Mouse (Mus musculus): Measurements from ENCODE around the gene Rapgef2.

Gene Rapgef2

DNA sequence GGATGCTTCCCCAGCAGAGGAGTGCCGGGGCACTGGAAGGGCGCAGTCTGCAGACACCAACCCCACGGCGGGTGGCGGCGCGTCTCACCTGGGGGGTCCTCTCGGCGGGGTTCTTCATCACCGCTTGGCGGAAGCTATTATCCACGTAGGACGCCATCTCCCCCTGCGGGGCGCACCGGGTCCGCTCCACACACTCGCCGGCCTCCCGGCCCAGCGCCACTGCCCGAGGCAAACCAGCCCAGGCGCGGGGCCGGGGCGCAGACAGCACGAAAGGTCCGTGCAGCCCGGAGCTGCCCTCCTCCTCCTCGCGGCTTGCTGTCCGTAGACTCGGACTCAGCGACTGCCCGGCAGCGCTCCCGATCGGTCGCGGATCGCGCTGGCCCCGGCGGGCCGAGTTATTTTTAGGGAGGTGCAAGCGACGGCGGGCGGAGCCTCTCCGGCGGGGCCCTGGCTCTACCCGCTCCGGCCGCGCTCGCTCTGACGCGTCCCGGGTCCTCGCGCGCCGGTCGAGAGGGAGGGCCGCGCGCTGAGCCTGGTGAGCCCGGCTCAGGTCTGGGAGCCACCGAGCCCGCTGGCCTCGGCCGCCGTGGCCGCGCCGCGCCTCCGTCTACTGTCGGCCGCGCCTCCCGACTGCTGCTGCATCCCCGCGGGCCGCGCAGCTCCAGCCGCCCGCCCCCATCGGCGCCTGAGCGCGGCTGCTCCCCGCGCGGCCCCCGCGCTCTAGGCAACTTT is at the start of gene Rapgef2:
Gene Rapgef2, minus strand, starts transcription at position 142 of the 732 bp plus-strand sequence.
- peak; percentile 99 for DNase-seq

- no peak for DNase-seq
These were observed 47.4 kb upstream of the Rapgef2 start for GRCm38 (mm10) chr3:79333643-79334200.

GRCm38 (mm10) chr3:79333051-79333450 is 46.7 kb upstream of the Rapgef2 start:
- no peak for DNase-seq

DNA sequence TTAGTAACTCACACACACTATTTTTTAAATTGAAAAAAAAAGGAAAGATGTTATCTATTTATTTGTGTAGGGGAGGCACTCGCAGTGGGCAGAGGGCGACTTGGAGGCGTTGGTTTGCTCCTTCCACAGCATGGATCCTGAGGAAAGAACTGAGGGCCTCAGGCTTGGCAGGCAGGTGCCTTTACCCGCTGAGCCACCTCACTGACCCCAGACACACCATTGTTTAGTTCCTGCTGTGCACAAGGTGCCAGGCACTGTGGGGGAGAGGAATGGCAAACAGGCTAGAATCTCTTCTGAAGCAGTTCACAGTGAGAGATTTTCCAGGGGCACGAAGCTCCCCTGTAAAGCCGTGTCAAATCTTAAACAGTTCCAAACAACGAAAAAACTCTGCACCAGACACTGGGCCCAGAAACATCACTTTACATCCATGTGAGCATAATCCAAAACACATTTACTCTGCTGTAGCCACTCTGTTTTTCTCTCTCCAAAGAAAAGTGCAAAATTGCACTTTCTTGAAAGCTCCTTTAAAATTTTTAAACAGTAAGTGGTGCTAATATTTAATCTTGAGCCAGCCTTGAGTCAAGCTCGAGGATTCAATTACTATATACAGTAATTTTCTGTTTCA is 43.5 kb upstream of the Rapgef2 start:
- DNase-seq: peak; percentile 62

DNA sequence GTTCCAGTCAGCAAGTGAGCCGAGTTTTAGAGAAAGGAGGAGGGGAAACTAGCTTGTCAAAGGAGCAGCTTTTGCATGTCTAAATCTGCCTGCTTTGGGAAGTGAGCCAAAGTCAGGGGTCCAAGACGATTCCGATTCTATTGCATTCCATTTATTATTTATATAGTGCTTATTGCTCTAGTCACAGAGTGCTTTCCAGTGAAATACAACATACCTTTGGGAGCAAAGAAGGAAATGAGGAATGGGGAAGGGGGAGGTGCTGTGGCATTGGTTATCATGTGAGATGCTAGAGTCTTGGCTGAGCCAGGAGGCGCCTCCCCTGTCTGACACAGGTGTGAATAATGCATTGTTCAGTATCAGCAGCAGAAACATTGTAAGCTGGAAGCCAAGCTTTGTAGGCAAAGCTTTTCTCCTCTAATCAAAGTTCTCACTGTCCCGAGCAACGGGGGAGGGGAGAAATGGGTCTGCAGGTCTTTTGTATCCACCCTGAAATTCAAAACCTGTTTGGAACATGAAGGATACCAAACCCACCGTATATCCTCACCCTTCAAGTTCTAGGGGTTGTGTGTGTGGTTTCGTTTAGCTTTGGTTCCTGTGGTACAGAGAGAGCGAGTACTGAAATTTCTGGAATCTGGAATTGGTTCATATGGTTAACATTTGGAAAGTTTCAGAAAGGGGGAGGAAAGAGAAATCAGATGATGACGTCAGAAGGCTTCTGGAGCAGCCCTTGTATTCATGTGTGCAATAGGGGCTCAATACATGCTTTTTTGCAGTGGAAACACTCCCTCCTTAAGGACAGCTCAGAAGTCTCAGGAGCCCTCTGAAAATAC is 38.6 kb upstream of the Rapgef2 start:
- DNase-seq: peak; percentile 82

GRCm38 (mm10) chr3:79314006-79314698 is 27.8 kb upstream of the Rapgef2 start:
- DNase-seq: peak; percentile 68

- DNase-seq: peak; percentile 53
These were observed 25.6 kb upstream of the Rapgef2 start for GRCm38 (mm10) chr3:79311895-79312294.

- DNase-seq: no peak
These were observed 23.9 kb upstream of the Rapgef2 start for GRCm38 (mm10) chr3:79310184-79310583.

DNA sequence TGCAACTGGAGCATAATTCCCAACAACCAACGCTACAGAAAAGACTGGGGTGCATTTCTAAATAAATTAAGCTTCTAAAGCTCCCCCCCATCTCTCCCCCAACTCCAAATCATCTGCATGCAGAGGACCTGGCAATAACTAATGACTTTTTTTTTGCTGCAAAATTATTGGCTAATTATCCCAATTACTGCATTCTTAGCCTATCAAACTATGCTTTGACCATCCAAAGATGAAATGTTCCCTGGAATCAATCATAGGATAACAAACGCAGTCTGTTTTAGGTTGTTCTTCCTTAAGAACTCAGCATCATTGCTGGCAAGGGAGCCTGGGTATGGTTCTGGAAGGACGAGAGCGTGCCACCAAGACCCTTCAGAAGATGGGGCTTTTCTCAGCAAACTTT is 22.3 kb upstream of the Rapgef2 start:
- DNase-seq: no peak

DNA sequence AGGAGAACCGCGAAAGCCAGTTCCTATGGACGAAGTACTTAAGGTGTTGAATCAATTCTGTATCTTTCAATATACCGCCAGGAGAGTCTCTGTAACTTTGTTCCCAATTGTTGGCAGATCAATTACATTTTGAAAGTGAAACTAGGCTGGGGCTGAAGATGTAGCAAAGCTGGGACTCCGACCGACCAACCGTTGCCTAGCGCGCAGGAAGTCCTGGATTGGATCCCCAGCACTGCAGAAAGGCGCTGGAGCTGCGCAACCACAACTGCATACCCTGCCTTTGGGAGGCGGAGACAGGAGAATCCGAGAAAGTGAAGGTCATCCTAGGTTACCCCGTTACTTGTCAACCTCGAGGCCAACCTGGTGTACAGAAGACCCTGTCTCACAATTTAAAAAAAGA is 13.1 kb upstream of the Rapgef2 start:
- DNase-seq: peak; percentile 90

DNA sequence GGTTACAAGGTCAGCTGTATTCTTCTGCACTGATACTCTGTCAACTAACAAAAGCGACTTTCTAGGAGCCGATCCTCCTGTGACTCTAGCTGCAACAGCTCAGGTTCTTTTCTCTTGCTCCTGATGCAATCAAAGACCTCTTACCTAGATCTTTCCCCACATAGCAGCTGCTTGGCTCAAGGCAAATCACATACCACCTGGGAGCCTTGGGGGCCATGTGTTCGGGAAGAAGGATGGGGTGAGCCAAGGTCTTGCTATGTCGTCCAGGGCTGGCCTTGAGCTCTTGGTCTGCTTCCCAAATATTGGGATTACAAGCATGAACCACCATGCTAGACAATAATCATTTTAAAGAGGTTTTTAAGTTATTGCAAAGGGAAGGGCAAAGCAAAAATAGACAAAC is 11.0 kb upstream of the Rapgef2 start:
- no peak for DNase-seq

DNA sequence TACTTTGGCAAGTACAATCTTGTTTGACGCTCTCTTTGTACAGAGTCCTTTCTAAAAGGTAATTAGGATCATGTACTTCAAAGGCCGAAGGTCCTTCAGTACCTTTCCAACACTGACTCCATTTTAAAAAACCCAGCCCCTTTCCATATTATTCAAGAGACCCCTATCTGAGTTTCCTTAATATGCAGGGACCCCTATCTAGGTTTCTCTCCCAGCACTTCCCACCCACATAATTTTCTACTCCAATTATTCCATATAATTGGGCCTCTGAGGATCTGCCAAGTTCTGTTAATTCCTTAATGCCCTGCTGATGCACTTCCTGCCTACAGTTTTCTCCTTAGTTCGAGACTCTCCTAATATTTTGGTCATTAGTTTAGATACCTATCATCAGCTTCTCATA is 10.3 kb upstream of the Rapgef2 start:
- no peak for DNase-seq

DNA sequence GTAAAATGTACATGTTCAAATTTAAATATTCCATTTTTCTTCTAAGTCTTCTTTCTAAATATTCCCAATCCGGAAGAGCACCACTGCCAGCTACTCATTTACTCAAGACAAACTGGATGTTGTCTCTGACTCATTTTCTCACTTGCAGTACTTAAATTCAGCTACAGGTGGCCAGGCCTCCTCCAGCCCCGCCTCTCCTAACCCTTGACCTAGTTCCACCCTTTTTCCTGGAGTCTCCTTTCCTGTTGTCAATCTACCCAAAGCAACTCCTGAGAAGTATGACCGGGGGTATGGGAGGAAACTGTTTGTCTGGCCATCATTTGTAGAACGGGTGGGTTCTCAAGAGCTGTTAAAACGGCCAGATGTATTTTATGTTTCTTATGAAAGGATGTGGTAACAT is 9.7 kb upstream of the Rapgef2 start:
- no peak for DNase-seq

DNA sequence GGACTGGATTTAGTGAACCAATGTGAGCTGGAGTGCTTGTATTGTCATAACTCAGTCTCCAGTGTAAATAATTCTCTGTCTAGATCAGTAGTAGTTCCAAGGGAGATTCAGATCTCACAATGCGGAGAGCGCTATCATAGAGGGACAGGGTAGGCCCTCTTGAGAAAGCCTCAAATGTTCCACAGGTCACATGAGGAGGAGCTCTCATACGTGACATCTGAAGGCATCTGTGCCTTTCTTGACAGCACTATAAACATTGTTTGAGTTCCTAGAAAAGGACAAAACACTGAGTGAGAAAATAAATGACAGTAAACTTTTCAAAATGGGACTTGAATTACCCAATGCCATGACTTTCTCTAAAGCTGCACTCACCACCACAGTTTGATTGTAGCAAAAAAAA is 8.4 kb upstream of the Rapgef2 start:
- no peak for DNase-seq

- DNase-seq: peak; percentile 13
These were observed 6.7 kb upstream of the Rapgef2 start for GRCm38 (mm10) chr3:79293023-79293422.

GRCm38 (mm10) chr3:79289050-79289449 is 2.7 kb upstream of the Rapgef2 start:
- no peak for DNase-seq

DNA sequence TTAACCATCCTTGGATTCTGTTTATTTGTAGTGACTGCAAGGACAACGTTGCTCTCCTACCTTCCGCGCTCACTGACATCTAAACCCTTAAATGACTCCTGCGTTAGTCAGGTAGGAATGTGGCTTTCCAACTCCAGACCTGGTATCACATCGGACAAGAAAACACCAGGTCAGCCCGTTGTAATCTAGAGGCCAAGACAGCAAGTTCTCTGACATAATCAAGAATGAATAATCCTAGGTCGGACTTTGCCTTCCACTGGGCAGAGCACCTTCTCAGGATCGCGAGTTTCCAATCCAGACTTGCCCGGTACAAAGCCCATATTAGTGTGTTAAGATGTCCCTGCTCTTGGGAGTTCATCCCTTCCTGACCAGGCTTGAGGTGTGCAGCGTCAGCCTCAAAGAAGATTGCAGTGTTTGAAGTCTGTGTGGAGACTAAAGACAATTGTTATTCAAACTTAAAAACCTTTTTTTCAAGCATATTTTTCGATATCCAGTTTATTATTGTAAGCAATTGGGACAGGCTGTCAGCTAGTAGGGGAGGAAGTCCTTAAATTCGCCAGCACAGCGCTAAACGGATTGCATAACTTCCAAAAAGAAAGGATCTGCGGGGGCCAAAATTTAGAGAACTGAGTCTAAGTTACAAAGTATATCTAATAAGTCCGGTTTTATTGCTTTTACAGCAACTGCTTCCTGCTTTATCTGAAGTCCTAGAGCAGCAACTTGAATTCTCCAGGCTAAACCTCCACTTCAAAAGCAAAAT is 1.6 kb upstream of the Rapgef2 start:
- peak; percentile 94 for DNase-seq

DNA sequence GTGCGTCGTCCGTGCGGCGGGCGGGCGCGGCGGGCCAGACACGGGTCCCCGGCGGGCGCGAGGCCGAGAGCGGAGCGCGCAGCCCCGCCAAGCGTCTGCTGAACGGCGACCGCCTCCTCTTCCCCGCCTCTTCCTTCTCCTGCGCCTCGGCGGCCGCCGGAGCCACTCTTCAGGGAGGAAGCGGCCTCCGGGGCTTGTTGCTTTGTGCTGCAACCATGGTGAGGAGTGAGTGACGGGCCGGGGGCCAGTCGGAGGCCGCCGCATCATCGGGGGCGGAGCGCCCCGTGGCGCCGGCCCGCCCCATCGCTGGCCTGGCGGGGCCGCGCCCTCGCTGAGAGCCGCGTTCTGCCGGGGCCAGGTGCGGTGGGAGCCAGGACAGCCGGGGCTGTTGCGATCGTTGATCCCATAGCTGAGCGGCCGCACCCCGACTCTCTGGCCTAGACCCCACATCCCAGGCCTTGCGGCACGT is 825 bp upstream of the Rapgef2 start:
- peak; percentile 100 for DNase-seq

- no peak for DNase-seq
These were observed 314 bp downstream of the Rapgef2 start for GRCm38 (mm10) chr3:79286031-79286375.

DNA sequence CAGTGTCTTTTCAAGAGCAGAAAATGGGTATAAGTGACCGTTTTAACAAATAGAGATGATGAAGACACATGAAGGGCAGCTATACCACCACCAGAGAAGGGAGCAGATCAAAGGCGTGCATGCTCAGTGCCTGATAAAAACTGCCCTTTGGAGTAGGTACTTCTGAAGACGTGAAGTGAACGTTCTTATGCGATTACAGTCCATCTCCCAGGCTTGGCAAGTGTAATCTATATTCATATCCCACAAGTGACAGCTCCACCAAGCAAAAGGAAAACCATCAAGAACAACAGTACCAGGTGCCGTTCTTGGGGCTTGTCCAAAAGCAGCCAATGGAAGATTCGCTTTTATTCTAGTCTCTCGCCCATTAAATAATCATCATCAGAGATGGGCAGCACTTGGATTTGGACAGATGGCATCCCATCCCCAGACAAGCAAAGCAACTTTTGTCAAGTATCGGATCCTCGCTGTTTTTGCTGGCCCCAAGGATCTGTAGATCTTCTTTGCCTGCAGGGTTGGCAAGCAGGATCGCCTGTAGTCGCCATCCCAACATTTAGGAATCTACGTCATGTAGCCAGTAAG is 1.1 kb downstream of the Rapgef2 start:
- DNase-seq: peak; percentile 90

- no peak for DNase-seq
These were observed 2.3 kb downstream of the Rapgef2 start for GRCm38 (mm10) chr3:79283976-79284375.

GRCm38 (mm10) chr3:79283031-79283430 is 3.3 kb downstream of the Rapgef2 start:
- peak; percentile 88 for DNase-seq

Data from heart, adult 11 months (tissue).